Mouse (Mus musculus) forebrain, postnatal 0 days (tissue): ENCODE measurements at regions not wholly inside any gene's neighbourhood (a gene's known extent, or its start where the extent isn't known, plus 50 kb on each side); places are given as distances from the start of the nearest gene placed in this dataset.
A peak's percentile ranks its signal among the peaks of the same experiment; 100 is the strongest.

Experiments
- ATAC-seq: fragments of 200-750 bp; cut with Nextera tagmentation; 2 replicates; pipeline ENCODE4 v1.8.0; 2017; ENCODE audit warnings: mild to moderate bottlenecking, moderate library complexity
- DNase-seq: peaks from one replicate; pipeline ENCODE4 v3.0.0-alpha.2; 2015
- H3K27ac ChIP-seq: fragments of 300-500 bp; sonication (generic); 2 replicates; pipeline ENCODE4 v1.5.1; 2014; ENCODE audit warnings: low read depth, mild to moderate bottlenecking, antibody characterized with exemption, low read length, moderate library complexity, mixed read lengths
- H3K27me3 ChIP-seq: fragments of 300-500 bp; sonication (generic); 2 replicates; pipeline ENCODE4 v1.6.1; 2014; ENCODE audit warnings: mild to moderate bottlenecking, low read length, mixed read lengths; ENCODE audit not compliant: insufficient read depth
- H3K36me3 ChIP-seq: fragments of 300-500 bp; sonication (generic); 2 replicates; pipeline ENCODE4 v1.6.1; 2014; ENCODE audit warnings: mild to moderate bottlenecking, moderate library complexity; ENCODE audit not compliant: insufficient read depth
- H3K4me1 ChIP-seq: fragments of 300-500 bp; sonication (generic); 2 replicates; pipeline ENCODE4 v1.6.1; 2014; ENCODE audit warnings: antibody characterized with exemption; ENCODE audit not compliant: insufficient read depth
- H3K4me2 ChIP-seq: fragments of 300-500 bp; sonication (generic); 2 replicates; pipeline ENCODE4 v1.6.1; 2014; ENCODE audit warnings: low read depth, mild to moderate bottlenecking, moderate library complexity
- H3K4me3 ChIP-seq: fragments of 300-500 bp; sonication (generic); 2 replicates; pipeline ENCODE4 v1.5.1; 2014; ENCODE audit warnings: low read depth, low read length, mixed read lengths
- H3K9ac ChIP-seq: fragments of 300-500 bp; sonication (generic); 2 replicates; pipeline ENCODE4 v1.6.1; 2014; ENCODE audit warnings: mild to moderate bottlenecking
- H3K9me3 ChIP-seq: fragments of 300-500 bp; sonication (generic); 2 replicates; pipeline ENCODE4 v1.6.1; 2016; ENCODE audit warnings: low read length
- CTCF ChIP-seq: sonication (generic); IDR thresholded peaks from 2 replicates; pipeline ENCODE4 v1.5.1; 2016; ENCODE audit warnings: antibody characterized with exemption, control low read depth, low read depth
- WGBS: fragments of 180-500 bp; shearing (Covaris S2); extraction: QIAGEN DNeasy Blood & Tissue Kit; methylation state at CpG from one replicate; pipeline ENCODE4 v1.1.7; 2014; 5-methylcytosine and 5-hydroxymethylcytosine counted together

DNA sequence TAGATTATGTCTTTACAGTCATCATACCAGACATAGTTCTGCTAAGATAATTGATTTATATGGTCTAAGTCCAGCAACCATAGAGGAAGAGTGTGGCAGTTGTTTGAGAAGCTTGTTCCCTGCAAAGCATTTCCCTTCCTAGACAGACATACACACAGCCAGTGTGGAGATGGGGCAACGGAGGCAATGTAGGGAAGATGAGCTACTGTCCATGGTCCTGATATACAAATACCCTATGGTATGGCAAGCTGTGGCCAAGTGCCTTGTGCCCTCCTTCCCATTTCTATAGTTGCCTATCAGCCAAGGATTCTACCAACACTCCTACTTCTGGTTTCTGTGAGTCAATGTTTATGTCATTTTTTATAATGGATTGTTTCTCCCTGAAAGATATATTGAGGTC is 145.6 kb downstream of the Edn1 start:
- 16% methylated on average over 1 of the region's 1 CpGs for WGBS
- no peak overlapping the region for H3K9ac ChIP-seq

DNA sequence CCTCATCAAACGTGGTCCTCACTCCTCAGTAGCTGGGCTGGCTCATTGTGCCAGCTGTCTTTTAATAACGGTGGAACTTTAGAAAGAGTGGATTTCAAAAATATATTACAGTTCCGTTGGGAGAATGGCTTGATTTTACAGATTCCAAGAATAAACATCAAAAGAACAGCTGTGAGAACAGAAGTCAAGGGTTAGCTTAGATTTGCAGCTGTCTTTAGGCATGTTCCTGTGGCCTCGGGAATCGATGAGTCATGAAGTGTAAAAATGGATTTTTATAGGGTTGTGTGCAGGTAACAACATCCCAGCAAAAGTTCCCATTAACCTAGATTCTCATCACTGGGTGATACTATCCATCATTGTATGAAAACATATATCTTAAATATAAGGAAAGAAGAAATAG is 152.4 kb downstream of the Edn1 start:
- no peak for ATAC-seq
- Histone ChIP-seq H3K27me3 (no peaks in the 10 kb centered on the region), H3K27ac (no peak overlapping the region), H3K9ac (no peak overlapping the region), H3K36me3 (no peaks in the 10 kb centered on the region), H3K4me3 (no peak overlapping the region), H3K4me2 (no peak overlapping the region), H3K9me3 (no peaks in the 10 kb centered on the region), H3K4me1 (no peaks in the 10 kb centered on the region)
- DNase-seq, result no peak
- WGBS, result 67% methylated on average over 5 of the region's 5 CpGs
- no peak for TF ChIP-seq CTCF

More for the DNA sequence above, 145.6 kb downstream of the Edn1 start:
- Histone ChIP-seq H3K4me3 (no peak overlapping the region), H3K4me2 (no peak overlapping the region), H3K4me1 (no peaks in the 10 kb centered on the region), H3K9me3 (no peaks in the 10 kb centered on the region), H3K36me3 (no peaks in the 10 kb centered on the region), H3K27me3 (no peaks in the 10 kb centered on the region), H3K27ac (no peak overlapping the region)
- TF ChIP-seq CTCF, result no peak
- ATAC-seq (no peak), DNase-seq (no peak)

DNA sequence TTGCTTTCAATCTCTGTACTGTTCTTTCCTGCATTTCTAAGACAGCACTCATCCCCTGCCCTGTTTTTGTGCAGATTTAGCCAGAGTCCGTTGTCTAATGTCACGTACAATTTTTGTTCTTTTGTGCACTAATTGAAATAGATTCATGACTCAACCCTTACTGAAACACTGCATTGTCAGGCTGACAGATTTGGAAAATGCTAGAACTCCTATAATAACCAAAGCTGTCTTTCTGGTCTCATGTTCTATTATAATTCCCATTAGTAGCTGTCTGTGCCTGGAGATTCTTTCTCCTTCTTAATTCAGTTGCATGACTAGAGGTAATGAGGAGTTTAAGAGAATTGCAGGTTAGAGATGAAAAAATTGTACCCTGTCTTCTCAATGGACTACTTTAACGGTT is 158.6 kb downstream of the Edn1 start:
- no peaks in the 10 kb centered on the region for H3K27me3 ChIP-seq
- H3K4me3 ChIP-seq, result no peak overlapping the region
- no peak overlapping the region for H3K9ac ChIP-seq
- no peaks in the 10 kb centered on the region for H3K4me1 ChIP-seq
- ATAC-seq (peak; percentile 63; the same call in 1 of the 2 replicates), DNase-seq (no peak)
- no peaks in the 10 kb centered on the region for H3K36me3 ChIP-seq
- no peak for TF ChIP-seq CTCF
- H3K27ac ChIP-seq, result no peak overlapping the region
- no peak overlapping the region for H3K4me2 ChIP-seq
- 59% methylated on average over 3 of the region's 3 CpGs for WGBS
- no peaks in the 10 kb centered on the region for H3K9me3 ChIP-seq

DNA sequence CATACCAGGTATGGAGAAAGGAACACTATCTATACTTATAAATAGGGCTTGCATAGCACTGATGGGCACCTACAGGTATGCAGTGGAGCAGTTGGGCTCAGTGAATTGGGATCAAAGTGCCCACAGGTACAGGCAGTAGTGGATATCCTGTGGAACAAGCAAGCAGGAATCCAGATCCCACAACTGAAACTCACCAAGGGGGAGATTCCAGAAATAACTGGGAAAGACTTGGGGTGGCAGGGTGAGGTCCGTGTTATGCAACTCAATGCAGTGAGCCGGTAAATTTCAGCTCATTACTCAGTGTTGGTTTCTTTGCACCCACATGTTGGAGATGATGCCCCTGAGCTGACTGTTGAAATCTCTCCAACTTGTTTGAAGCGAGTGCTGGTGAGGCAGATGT is 177.5 kb downstream of the Edn1 start:
- DNase-seq (no peak), ATAC-seq (no peak)
- Histone ChIP-seq H3K27me3 (no peaks in the 10 kb centered on the region), H3K4me2 (no peak overlapping the region), H3K4me3 (no peak overlapping the region), H3K27ac (no peak overlapping the region), H3K4me1 (no peaks in the 10 kb centered on the region), H3K9me3 (no peaks in the 10 kb centered on the region), H3K9ac (no peak overlapping the region), H3K36me3 (no peaks in the 10 kb centered on the region)
- no peak for TF ChIP-seq CTCF
- 89% methylated on average over 3 of the region's 3 CpGs for WGBS

DNA sequence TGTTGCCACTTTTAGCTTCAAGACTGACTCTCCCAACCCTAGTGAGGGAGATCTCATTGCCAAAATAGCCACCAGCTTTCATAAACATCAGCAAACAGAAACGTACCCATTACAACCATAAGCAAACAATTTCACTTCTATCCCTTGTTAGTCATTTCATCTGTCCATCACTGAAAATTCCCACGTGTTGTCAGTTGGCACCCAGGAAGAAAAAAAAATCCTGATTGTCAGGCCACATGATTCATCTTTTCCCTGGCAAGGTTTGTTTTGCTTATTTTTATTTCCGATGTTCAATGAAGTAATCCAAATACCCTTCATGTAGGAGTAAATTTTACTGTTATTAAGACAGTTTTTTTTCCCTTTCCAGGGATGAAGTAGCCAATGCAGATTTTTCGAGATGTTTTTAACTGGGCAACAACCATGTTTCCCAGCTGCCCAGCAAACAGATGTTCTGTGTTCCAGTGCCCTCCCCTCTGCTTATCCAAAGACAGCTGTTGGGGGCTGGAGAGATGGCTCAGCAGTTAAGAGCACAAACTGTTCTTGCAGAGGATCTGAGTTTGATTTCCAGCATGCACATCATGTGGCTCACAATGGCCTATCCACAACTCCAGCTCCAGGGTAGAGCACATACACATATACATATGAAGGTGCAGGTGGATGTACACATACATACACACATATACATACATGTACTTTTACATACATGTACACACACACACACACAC is 189.3 kb upstream of the Phactr1 start:
- Histone ChIP-seq H3K4me3 (no peak overlapping the region), H3K4me2 (no peak overlapping the region), H3K36me3 (no peaks in the 10 kb centered on the region), H3K9ac (no peak overlapping the region), H3K27me3 (no peaks in the 10 kb centered on the region), H3K9me3 (no peaks in the 10 kb centered on the region), H3K4me1 (no peaks in the 10 kb centered on the region), H3K27ac (no peak overlapping the region)
- 70% methylated on average over 4 of the region's 4 CpGs for WGBS
- DNase-seq (no peak), ATAC-seq (no peak)
- TF ChIP-seq CTCF, result no peak

DNA sequence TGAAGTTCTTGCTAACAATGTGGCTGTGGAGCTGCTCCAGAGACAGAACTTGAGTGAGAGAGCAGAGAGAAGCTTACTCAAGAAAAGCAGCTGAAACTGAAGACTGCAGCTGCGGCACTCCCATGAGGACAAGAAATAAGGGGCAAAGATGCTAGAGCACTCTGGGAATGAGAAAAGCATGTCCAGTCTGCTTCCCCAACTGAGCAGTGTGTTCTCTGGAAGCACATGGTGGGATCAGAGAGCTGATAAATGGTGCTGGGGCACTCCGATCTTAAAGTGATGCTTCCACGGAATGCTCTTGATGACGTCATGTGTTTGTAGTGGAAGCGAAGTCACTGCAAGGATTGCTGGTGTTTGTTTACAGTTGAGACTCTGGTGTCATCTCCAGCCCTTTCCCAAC is 186.1 kb upstream of the Phactr1 start:
- Histone ChIP-seq H3K9me3 (no peaks in the 10 kb centered on the region), H3K4me1 (no peaks in the 10 kb centered on the region), H3K27ac (no peak overlapping the region), H3K27me3 (no peaks in the 10 kb centered on the region), H3K4me2 (no peak overlapping the region), H3K36me3 (no peaks in the 10 kb centered on the region), H3K4me3 (no peak overlapping the region), H3K9ac (no peak overlapping the region)
- TF ChIP-seq CTCF, result no peak
- no peak for DNase-seq
- no peak for ATAC-seq
- 87% methylated on average over 5 of the region's 5 CpGs for WGBS

DNA sequence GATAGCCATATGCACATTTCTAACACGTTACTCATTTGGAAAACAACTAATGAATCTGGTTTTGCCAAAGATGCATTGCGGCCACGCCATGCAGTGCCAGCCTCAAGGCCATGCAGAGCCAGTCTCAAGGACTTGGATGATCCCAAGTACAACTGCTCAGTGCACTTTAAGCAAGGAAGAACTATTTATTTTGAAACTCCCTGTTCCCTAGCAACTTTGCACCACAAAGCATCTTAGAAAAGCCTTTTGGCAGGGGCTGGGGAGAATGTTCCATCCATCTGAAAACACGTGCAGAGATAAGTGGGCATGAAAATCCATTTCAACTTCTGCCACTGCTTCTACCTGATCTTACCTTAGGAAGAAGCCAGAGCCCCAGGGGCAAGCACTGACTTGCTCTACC is 182.1 kb upstream of the Phactr1 start:
- no peak overlapping the region for H3K4me2 ChIP-seq
- H3K27me3 ChIP-seq, result no peaks in the 10 kb centered on the region
- H3K4me1 ChIP-seq, result no peaks in the 10 kb centered on the region
- H3K9me3 ChIP-seq, result no peaks in the 10 kb centered on the region
- ATAC-seq, result no peak
- H3K27ac ChIP-seq, result no peak overlapping the region
- no peak overlapping the region for H3K4me3 ChIP-seq
- no peak for DNase-seq
- no peaks in the 10 kb centered on the region for H3K36me3 ChIP-seq
- WGBS, result 55% methylated on average over 4 of the region's 4 CpGs
- no peak for TF ChIP-seq CTCF
- no peak overlapping the region for H3K9ac ChIP-seq

DNA sequence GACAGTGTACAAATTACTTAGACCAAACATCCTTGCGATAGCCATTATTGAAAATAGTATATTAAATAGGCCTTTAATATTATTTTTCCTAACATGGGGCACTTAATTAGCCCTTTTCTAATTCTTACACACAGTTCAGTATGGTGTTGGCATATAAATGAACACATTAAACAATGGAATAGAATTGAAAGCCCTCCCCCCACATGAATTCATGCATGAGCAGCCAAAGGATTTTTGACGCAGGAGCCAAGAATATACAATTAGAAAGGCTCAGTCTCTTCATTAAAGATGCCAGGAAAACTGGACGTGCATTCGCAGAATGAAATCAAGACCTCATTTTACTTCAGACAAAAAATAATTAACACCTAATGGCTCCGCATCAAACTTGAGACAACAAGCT is 172.9 kb upstream of the Phactr1 start:
- H3K4me1 ChIP-seq, result no peaks in the 10 kb centered on the region
- 17% methylated on average over 5 of the region's 5 CpGs for WGBS
- no peak for TF ChIP-seq CTCF
- H3K27me3 ChIP-seq, result no peaks in the 10 kb centered on the region
- no peaks in the 10 kb centered on the region for H3K9me3 ChIP-seq
- H3K27ac ChIP-seq, result no peak overlapping the region
- no peaks in the 10 kb centered on the region for H3K36me3 ChIP-seq
- ATAC-seq, result no peak
- DNase-seq, result peak; percentile 14
- no peak overlapping the region for H3K9ac ChIP-seq
- H3K4me2 ChIP-seq, result no peak overlapping the region
- no peak overlapping the region for H3K4me3 ChIP-seq
